Mouse (Mus musculus) neural tube, embryonic 15.5 days (tissue): Measurements from ENCODE around the gene Dhx40. TPM values are rescaled to one million over a fixed set of nuclear protein-coding genes. Genes with fewer than 3 reads are reported as not detected.

ENCODE experiments used
- ATAC-seq: fragments of 200-750 bp; cut with Nextera tagmentation; 2 replicates; pipeline ENCODE4 v1.8.0; 2017; ENCODE audit warnings: mild to moderate bottlenecking, moderate TSS enrichment, moderate library complexity; ENCODE audit not compliant: low FRiP score
- H3K27ac ChIP-seq: fragments of 300-500 bp; sonication (generic); replicated peaks from 2 replicates; pipeline ENCODE4 v1.5.1; 2015; ENCODE audit warnings: mild to moderate bottlenecking, inconsistent platforms
- H3K27me3 ChIP-seq: fragments of 300-500 bp; sonication (generic); replicated peaks from 2 replicates; pipeline ENCODE4 v1.6.1; 2015; ENCODE audit warnings: inconsistent platforms
- H3K36me3 ChIP-seq: fragments of 300-500 bp; sonication (generic); 2 replicates; pipeline ENCODE4 v1.6.1; 2015; ENCODE audit warnings: inconsistent platforms
- H3K4me1 ChIP-seq: fragments of 300-500 bp; sonication (generic); 2 replicates; pipeline ENCODE4 v1.6.1; 2015; ENCODE audit warnings: inconsistent platforms
- H3K4me2 ChIP-seq: fragments of 300-500 bp; sonication (generic); 2 replicates; pipeline ENCODE4 v1.6.1; 2015; ENCODE audit warnings: inconsistent platforms, mild to moderate bottlenecking, moderate library complexity
- H3K4me3 ChIP-seq: fragments of 300-500 bp; sonication (generic); replicated peaks from 2 replicates; pipeline ENCODE4 v1.5.1; 2015; ENCODE audit warnings: mild to moderate bottlenecking, inconsistent platforms
- H3K9ac ChIP-seq: fragments of 300-500 bp; sonication (generic); replicated peaks from 2 replicates; pipeline ENCODE4 v1.6.1; 2015; ENCODE audit warnings: mild to moderate bottlenecking, inconsistent platforms
- H3K9me3 ChIP-seq: fragments of 300-500 bp; sonication (generic); replicated peaks from 2 replicates; pipeline ENCODE4 v1.6.1; 2016; ENCODE audit warnings: inconsistent platforms
- WGBS: fragments of 180-500 bp; shearing (Covaris S2); methylation state at CpG from one replicate; pipeline ENCODE4 v1.1.7; 2015; ENCODE audit warnings: mixed read lengths; 5-methylcytosine and 5-hydroxymethylcytosine counted together
- polyA plus RNA-seq: library from polyadenylated mRNA; unstranded; fragments of >200 nt; fragmentation: Nextera tagmentation; extraction: Ambion mirVana; gene quantifications from 2 replicates; pipeline ENCODE4 v1.2.1, GENCODE M21; 2015

Gene Dhx40
- polyA plus RNA-seq, 1 experiment from 2014 or later = 15.5 TPM

- Histone ChIP-seq H3K27ac (no peak overlapping the region), H3K4me1 (no peaks in the 10 kb centered on the region), H3K36me3 (peaks cover 67% of the 10 kb centered on the region), H3K9me3 (no peaks in the 10 kb centered on the region), H3K4me3 (no peak overlapping the region), H3K4me2 (no peak overlapping the region), H3K9ac (no peak overlapping the region), H3K27me3 (no peaks in the 10 kb centered on the region)
- no peak for ATAC-seq
- WGBS = 91% methylated on average over 8 of the region's 8 CpGs
Observed at GRCm38 (mm10) chr11:86719390-86719789, 88.2 kb downstream of the Dhx40 start.

Other genes starting within 250 kb of the Dhx40 start
- gene Vmp1, start 123.9 kb downstream of the Dhx40 start, polyA plus RNA-seq = 126 and 132 TPM in 2 replicates
- gene Ptrh2, start 123.8 kb downstream of the Dhx40 start, polyA plus RNA-seq = 30.9 TPM in 2 replicates
- 147 and 153 TPM in 2 replicates for gene Cltc, start 50.2 kb downstream of the Dhx40 start, polyA plus RNA-seq
- 3.4 and 4.1 TPM in 2 replicates for gene Ypel2, start 186.0 kb upstream of the Dhx40 start, polyA plus RNA-seq